Mouse (Mus musculus) forebrain, embryonic 12.5 days (tissue): ENCODE data around the gene Minos1. TPM values are rescaled to one million over a fixed set of nuclear protein-coding genes. Genes with fewer than 3 reads are reported as not detected.

Experiments used
- ATAC-seq: fragments of 200-750 bp; cut with Nextera tagmentation; 2 replicates; pipeline ENCODE4 v1.8.0; 2017; ENCODE audit warnings: moderate TSS enrichment; ENCODE audit not compliant: low FRiP score
- H3K27ac ChIP-seq: fragments of 300-500 bp; sonication (generic); 2 replicates; pipeline ENCODE4 v1.5.1; 2016; ENCODE audit warnings: mild to moderate bottlenecking
- H3K27me3 ChIP-seq: fragments of 300-500 bp; sonication (generic); 2 replicates; pipeline ENCODE4 v1.6.1; 2016; ENCODE audit warnings: mild to moderate bottlenecking
- H3K36me3 ChIP-seq: fragments of 300-500 bp; sonication (generic); replicated peaks from 2 replicates; pipeline ENCODE4 v1.6.1; 2016; ENCODE audit warnings: mild to moderate bottlenecking
- H3K4me1 ChIP-seq: fragments of 300-500 bp; sonication (generic); 2 replicates; pipeline ENCODE4 v1.6.1; 2016
- H3K4me2 ChIP-seq: fragments of 300-500 bp; sonication (generic); 2 replicates; pipeline ENCODE4 v1.6.1; 2016; ENCODE audit warnings: mild to moderate bottlenecking, moderate library complexity
- H3K4me3 ChIP-seq: fragments of 300-500 bp; sonication (generic); replicated peaks from 2 replicates; pipeline ENCODE4 v1.5.1; 2016; ENCODE audit warnings: mild to moderate bottlenecking
- H3K9ac ChIP-seq: fragments of 300-500 bp; sonication (generic); 2 replicates; pipeline ENCODE4 v1.6.1; 2016; ENCODE audit warnings: mild to moderate bottlenecking
- H3K9me3 ChIP-seq: fragments of 300-500 bp; sonication (generic); 2 replicates; pipeline ENCODE4 v1.6.1; 2016
- WGBS: fragments of 180-500 bp; shearing (Covaris S2); methylation state at CpG from one replicate; pipeline ENCODE4 v1.1.7; 2016; 5-methylcytosine and 5-hydroxymethylcytosine counted together
- polyA plus RNA-seq: library from polyadenylated mRNA; unstranded; fragments of >200 nt; fragmentation: Nextera tagmentation; extraction: Ambion mirVana; gene quantifications from 2 replicates; pipeline ENCODE4 v1.2.1, GENCODE M21; 2016

The Minos1 gene
- polyA plus RNA-seq, 1 experiment from 2014 or later, result 416 TPM

DNA sequence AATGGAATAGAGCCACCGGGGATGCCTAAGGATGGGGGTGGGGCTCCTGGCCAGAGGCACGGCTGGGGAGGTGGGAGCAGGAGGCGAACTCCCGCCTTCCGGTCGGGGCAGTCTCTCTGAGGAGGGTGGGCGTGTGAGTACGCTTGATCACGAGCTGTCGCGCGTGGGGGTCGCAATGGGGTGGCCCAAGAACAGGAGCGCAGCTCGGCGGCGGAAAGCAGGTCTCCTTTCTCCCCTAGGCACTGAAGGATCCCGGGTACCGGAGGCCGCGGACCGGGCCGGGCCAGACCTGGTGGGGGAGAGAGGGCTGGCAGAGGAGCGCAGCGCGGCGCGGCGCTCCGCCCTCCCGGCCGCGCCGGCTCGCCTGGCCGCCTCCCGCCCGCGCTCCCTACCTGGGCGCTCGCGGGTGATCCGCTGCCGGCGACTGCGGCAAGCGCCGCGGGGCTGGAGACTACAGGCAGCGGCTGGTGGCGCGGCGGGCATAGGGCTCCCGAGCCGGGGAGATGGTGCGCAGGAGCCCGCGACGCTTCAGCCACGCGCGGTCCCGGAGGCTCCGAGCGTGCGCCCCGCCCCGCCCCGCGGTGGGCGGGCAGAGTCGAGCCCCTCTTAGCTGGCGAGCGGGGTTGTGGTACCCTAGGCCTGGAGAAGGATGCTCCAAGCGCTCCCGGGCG is 55.7 kb downstream of the Minos1 start, which contains the start of gene Htr6:
Gene Htr6, minus strand, starts transcription at position 530 of the 671 bp plus-strand sequence.
- Histone ChIP-seq H3K4me2 (peak within 1 kb of the TSS; percentile 86), H3K27me3 (peaks cover 72% of the 10 kb centered on the region), H3K4me3 (peak within 1 kb of the TSS; percentile 53), H3K36me3 (no peaks in the 10 kb centered on the region), H3K9me3 (no peaks in the 10 kb centered on the region), H3K27ac (no peak within 1 kb of the TSS), H3K9ac (peak within 1 kb of the TSS; percentile 47), H3K4me1 (peaks cover 15% of the 10 kb centered on the region)
- WGBS, result under 1% methylated on average over 68 of the region's 77 CpGs
- ATAC-seq, result peak; percentile 55; the same call in 1 of the 2 replicates

DNA sequence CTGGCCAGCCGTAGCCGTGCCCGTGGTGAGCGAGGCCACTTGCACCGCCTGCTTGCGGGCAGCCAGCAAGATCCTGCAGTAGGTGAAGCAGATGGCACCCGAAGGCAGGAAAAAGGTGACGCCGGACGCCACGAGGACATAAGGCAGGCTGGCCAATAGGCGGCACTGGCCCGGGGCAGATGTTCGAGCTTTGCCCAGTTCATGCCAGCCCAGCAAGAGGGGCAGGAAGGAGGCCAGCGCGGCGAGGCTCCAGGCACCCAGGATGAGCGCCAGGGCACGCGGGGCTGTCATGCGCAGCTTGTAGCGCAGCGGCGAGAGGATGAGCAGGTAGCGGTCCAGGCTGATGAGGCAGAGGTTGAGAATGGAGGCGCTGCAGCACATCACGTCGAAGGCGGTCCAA is 56.9 kb downstream of the Minos1 start:
- Histone ChIP-seq H3K4me3 (peak overlapping the region; percentile 53), H3K36me3 (no peaks in the 10 kb centered on the region), H3K9ac (no peak overlapping the region), H3K9me3 (no peaks in the 10 kb centered on the region), H3K4me1 (peaks cover 15% of the 10 kb centered on the region), H3K27me3 (peaks cover 83% of the 10 kb centered on the region), H3K4me2 (peak overlapping the region; percentile 86), H3K27ac (no peak overlapping the region)
- ATAC-seq, result no peak
- WGBS, result 19% methylated on average over 29 of the region's 29 CpGs

DNA sequence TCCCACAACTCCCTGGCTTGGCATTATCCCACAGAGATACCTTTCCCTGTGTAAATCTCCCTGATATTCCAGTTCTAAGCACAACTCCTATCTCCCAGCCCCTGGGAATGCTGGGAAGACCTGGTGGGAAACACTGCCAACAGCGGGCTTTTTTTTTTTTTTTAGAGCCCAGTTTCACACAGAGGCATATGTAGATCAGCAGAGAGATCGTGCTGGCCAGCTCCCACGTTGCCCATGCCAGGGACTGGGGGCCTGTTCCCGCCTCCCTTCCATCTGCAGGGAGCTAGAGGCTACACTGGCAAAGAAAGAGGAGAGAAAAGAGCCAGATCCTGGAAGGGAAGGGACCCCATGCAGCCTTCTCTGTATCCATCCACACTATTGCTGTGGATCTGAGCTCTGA is 62.6 kb downstream of the Minos1 start:
- H3K27ac ChIP-seq, result no peak overlapping the region
- H3K4me1 ChIP-seq, result no peaks in the 10 kb centered on the region
- ATAC-seq, result no peak
- WGBS, result 36% methylated on average over 4 of the region's 4 CpGs
- no peak overlapping the region for H3K9ac ChIP-seq
- H3K4me3 ChIP-seq, result no peak overlapping the region
- no peaks in the 10 kb centered on the region for H3K9me3 ChIP-seq
- no peaks in the 10 kb centered on the region for H3K36me3 ChIP-seq
- no peak overlapping the region for H3K4me2 ChIP-seq
- peaks cover 47% of the 10 kb centered on the region for H3K27me3 ChIP-seq

DNA sequence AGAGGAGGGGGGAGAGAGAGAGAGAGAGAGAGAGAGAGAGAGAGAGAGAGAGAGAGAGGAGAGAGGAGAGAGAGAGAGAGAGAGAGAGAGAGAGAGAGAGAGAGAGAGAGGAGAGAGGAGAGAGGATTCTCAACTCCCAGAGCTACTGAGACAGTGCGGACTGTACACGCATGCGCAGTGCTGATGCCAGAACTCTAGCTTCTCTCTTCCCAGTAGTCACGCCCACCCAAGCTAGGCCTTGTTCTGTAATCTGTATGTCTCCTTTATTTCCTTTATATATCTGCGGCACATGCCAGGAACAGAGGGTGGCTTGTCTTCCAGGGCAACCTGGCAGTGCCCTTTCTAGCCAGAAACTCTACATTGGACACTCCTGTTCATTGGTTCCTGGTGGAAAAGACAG is 66.1 kb downstream of the Minos1 start:
- Histone ChIP-seq H3K27ac (no peak overlapping the region), H3K4me2 (no peak overlapping the region), H3K9ac (no peak overlapping the region), H3K27me3 (peaks cover 29% of the 10 kb centered on the region), H3K4me3 (no peak overlapping the region), H3K4me1 (no peaks in the 10 kb centered on the region), H3K36me3 (no peaks in the 10 kb centered on the region), H3K9me3 (no peaks in the 10 kb centered on the region)
- ATAC-seq, result no peak
- 86% methylated on average over 5 of the region's 5 CpGs for WGBS

DNA sequence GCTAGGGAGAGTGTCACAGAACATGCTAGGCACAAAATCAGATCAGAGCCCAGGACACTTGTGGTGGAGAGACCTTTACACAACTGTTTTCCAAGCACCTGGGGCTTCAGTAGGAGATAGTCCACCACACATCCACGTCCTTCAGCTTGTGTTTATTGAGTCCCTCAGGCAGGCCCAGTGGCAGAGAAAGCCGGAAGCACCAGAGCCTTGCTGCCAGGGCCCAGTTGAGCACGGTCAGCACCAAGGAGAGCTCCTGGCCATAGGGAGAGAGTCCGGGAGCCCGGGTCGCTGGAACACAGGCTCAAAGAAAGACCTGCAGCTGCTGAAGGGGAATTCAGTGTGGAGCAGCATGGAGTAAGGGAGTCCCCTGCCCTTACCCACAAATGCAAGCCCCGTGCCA is 71.3 kb downstream of the Minos1 start:
- H3K36me3 ChIP-seq, result no peaks in the 10 kb centered on the region
- no peak overlapping the region for H3K9ac ChIP-seq
- peaks cover 9% of the 10 kb centered on the region for H3K4me1 ChIP-seq
- WGBS, result 11% methylated on average over 7 of the region's 7 CpGs
- H3K27me3 ChIP-seq, result peaks cover 42% of the 10 kb centered on the region
- H3K4me2 ChIP-seq, result no peak overlapping the region
- no peak for ATAC-seq
- no peaks in the 10 kb centered on the region for H3K9me3 ChIP-seq
- no peak overlapping the region for H3K4me3 ChIP-seq
- H3K27ac ChIP-seq, result no peak overlapping the region

GRCm38 (mm10) chr4:139058029-139058428 is 72.9 kb downstream of the Minos1 start:
- no peaks in the 10 kb centered on the region for H3K9me3 ChIP-seq
- no peak overlapping the region for H3K27ac ChIP-seq
- H3K36me3 ChIP-seq, result no peaks in the 10 kb centered on the region
- WGBS, result 87% methylated on average over 5 of the region's 5 CpGs
- H3K4me2 ChIP-seq, result no peak overlapping the region
- H3K4me1 ChIP-seq, result peaks cover 22% of the 10 kb centered on the region
- H3K4me3 ChIP-seq, result no peak overlapping the region
- H3K27me3 ChIP-seq, result peaks cover 51% of the 10 kb centered on the region
- no peak overlapping the region for H3K9ac ChIP-seq
- ATAC-seq, result no peak

- Histone ChIP-seq H3K4me2 (no peak overlapping the region), H3K9me3 (no peaks in the 10 kb centered on the region), H3K4me1 (peaks cover 22% of the 10 kb centered on the region), H3K9ac (no peak overlapping the region), H3K4me3 (no peak overlapping the region), H3K36me3 (no peaks in the 10 kb centered on the region), H3K27ac (no peak overlapping the region), H3K27me3 (peaks cover 58% of the 10 kb centered on the region)
- 82% methylated on average over 5 of the region's 5 CpGs for WGBS
- no peak for ATAC-seq
These were observed 73.6 kb downstream of the Minos1 start for GRCm38 (mm10) chr4:139057291-139057690.

DNA sequence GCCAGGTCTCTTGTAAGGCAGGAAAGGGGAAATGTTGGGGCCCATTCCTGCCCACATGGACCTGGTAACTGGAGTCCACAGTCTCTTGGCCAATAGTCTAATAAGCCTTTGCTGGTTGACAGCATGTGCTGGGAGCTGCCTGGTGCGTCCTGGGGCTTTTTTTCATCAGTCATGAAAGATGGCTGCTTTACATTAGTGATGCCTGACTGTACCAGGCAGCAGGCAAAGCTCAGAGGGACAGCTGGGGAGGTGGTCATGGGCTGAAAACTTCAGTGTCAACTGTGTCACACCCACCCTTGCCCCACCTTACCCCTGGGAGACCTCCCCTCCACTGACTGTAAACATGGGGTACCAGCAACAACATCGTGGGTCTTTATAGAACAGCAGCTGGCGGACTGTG is 75.2 kb downstream of the Minos1 start:
- H3K4me2 ChIP-seq, result no peak overlapping the region
- H3K4me3 ChIP-seq, result no peak overlapping the region
- no peaks in the 10 kb centered on the region for H3K36me3 ChIP-seq
- no peaks in the 10 kb centered on the region for H3K9me3 ChIP-seq
- H3K27me3 ChIP-seq, result peaks cover 64% of the 10 kb centered on the region
- peaks cover 22% of the 10 kb centered on the region for H3K4me1 ChIP-seq
- 75% methylated on average over 3 of the region's 3 CpGs for WGBS
- H3K27ac ChIP-seq, result no peak overlapping the region
- ATAC-seq, result no peak
- H3K9ac ChIP-seq, result no peak overlapping the region

- no peak overlapping the region for H3K27ac ChIP-seq
- H3K27me3 ChIP-seq, result peaks cover 59% of the 10 kb centered on the region
- H3K9ac ChIP-seq, result no peak overlapping the region
- H3K36me3 ChIP-seq, result no peaks in the 10 kb centered on the region
- H3K9me3 ChIP-seq, result no peaks in the 10 kb centered on the region
- H3K4me3 ChIP-seq, result no peak overlapping the region
- H3K4me2 ChIP-seq, result no peak overlapping the region
- 85% methylated on average over 4 of the region's 4 CpGs for WGBS
- peaks cover 22% of the 10 kb centered on the region for H3K4me1 ChIP-seq
- ATAC-seq, result no peak
These were observed 75.6 kb downstream of the Minos1 start for GRCm38 (mm10) chr4:139055336-139055735.

DNA sequence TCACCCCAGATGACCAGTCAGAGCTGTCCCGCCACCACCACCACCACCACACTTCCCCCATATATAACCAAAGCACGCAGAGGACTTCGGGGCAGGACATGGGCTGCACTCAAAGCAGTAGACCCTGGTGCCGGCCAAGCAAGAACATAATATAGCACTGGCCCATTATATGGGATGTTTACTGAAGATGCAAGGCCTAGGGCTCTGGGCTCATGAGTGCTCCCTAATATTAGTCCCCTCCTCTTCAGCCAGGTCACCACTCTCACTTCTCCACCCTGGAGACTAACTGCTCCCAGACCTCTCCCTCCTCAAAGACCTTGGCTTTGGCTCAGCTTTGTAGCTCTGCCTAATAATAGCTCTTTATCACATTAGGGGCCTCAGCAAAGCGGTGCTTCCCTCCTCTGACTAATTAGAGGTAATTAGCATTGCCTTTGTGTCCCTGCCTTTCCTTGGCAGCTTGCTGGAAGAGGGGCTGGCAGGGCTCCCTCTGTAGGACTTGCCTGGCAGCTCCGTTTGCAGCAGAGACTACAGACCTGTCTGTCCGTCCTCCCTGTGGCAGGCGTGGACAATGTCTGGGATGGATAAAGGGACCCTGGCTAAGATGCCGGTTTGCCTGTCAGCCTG is 76.5 kb downstream of the Minos1 start:
- no peak overlapping the region for H3K4me3 ChIP-seq
- ATAC-seq, result peak; percentile 78; the same call in 1 of the 2 replicates
- H3K27me3 ChIP-seq, result peaks cover 51% of the 10 kb centered on the region; the same call in 1 of the 2 replicates
- H3K9me3 ChIP-seq, result no peaks in the 10 kb centered on the region
- H3K4me1 ChIP-seq, result peaks cover 22% of the 10 kb centered on the region
- peak overlapping the region; percentile 57; the same call in 1 of the 2 replicates for H3K27ac ChIP-seq
- 37% methylated on average over 9 of the region's 9 CpGs for WGBS
- no peak overlapping the region for H3K9ac ChIP-seq
- H3K36me3 ChIP-seq, result no peaks in the 10 kb centered on the region
- H3K4me2 ChIP-seq, result peak overlapping the region; percentile 17; the same call in 1 of the 2 replicates

DNA sequence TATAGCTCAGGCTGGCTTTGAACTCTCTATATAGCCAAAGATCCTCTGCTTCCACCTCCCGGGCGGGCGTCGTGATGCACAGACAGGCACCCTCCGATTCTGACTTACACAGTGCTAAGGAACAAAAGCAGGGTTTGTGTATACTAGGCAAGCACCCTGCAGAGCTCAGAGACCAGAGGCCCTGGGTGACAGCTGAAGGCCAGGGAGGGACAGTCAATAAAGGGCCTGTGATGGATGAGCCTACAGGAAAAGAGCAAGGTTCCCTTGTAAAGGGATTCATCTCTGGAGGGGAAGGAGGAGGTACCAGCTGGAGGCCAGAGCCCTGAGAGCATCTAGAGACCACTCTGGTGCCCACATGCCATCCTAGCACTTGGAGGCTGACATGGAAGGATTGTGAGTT is 77.5 kb downstream of the Minos1 start:
- Histone ChIP-seq H3K9ac (no peak overlapping the region), H3K27me3 (peaks cover 51% of the 10 kb centered on the region; the same call in 1 of the 2 replicates)
- 68% methylated on average over 5 of the region's 5 CpGs for WGBS

DNA sequence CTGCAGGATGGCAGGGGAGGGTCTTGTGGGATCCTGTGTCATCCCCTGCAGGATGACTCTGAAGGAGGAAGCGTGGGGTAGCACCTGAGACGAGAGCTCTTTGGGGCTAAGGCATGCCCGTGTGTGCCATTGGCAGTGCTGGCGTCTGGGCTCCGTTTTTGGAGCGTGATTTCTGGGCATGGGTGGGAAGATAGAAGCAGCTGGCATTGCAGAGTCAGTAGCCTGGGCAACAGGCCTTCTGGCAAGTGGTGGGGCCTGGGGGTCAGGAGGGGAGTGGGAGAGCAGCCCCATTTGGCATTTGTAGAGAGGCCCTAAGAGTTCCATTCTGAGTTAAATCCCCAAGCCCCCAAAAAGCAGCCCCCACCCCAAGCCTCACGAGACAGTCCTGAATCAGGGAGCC is 78.1 kb downstream of the Minos1 start:
- H3K27me3 ChIP-seq, result peaks cover 46% of the 10 kb centered on the region; the same call in 1 of the 2 replicates
- H3K4me3 ChIP-seq, result no peak overlapping the region
- H3K4me2 ChIP-seq, result no peak overlapping the region
- H3K9me3 ChIP-seq, result no peaks in the 10 kb centered on the region
- H3K36me3 ChIP-seq, result no peaks in the 10 kb centered on the region
- no peak for ATAC-seq
- no peak overlapping the region for H3K9ac ChIP-seq
- no peak overlapping the region for H3K27ac ChIP-seq
- WGBS, result 87% methylated on average over 7 of the region's 7 CpGs
- peaks cover 28% of the 10 kb centered on the region for H3K4me1 ChIP-seq

More for the DNA sequence above, 77.5 kb downstream of the Minos1 start:
- no peaks in the 10 kb centered on the region for H3K36me3 ChIP-seq
- H3K4me2 ChIP-seq, result no peak overlapping the region
- no peak overlapping the region for H3K4me3 ChIP-seq
- no peak for ATAC-seq
- no peaks in the 10 kb centered on the region for H3K9me3 ChIP-seq
- no peak overlapping the region for H3K27ac ChIP-seq
- peaks cover 27% of the 10 kb centered on the region for H3K4me1 ChIP-seq
